Mouse (Mus musculus) heart, adult 2 months (tissue): ENCODE measurements at regions not wholly inside any gene's neighbourhood (a gene's known extent, or its start where the extent isn't known, plus 50 kb on each side); places are given as distances from the start of the nearest gene placed in this dataset.

Source experiments
- DNase-seq, 2 experiments: peaks; one replicate each; pipeline ENCODE4 v3.0.0; 2021
- H3K27ac ChIP-seq: fragments of 200-600 bp; 2 replicates; pipeline ENCODE4 v1.8.1; 2022
- H3K27me3 ChIP-seq: fragments of 200-500 bp; 2 replicates; pipeline ENCODE4 v1.6.1; 2012; ENCODE audit warnings: mild to moderate bottlenecking, low read length, inconsistent platforms, mixed read lengths; ENCODE audit not compliant: control insufficient read depth, insufficient read depth
- H3K36me3 ChIP-seq: fragments of 200-500 bp; 2 replicates; pipeline ENCODE4 v1.6.1; 2012; ENCODE audit warnings: low read length, inconsistent platforms; ENCODE audit not compliant: control insufficient read depth, insufficient read depth
- H3K4me1 ChIP-seq: fragments of 200-500 bp; 2 replicates; pipeline ENCODE4 v1.6.1; 2011; ENCODE audit warnings: low read length; ENCODE audit not compliant: control insufficient read depth, insufficient read depth
- H3K4me3 ChIP-seq: fragments of 200-600 bp; 2 replicates; pipeline ENCODE4 v1.8.1; 2022
- H3K79me2 ChIP-seq: fragments of 200-500 bp; replicated peaks from 2 replicates; pipeline ENCODE4 v1.6.1; 2012; ENCODE audit warnings: mild to moderate bottlenecking, inconsistent platforms, low read length, moderate library complexity, mixed read lengths; ENCODE audit not compliant: control insufficient read depth, insufficient read depth
- H3K9ac ChIP-seq: fragments of 200-500 bp; 2 replicates; pipeline ENCODE4 v1.6.1; 2012; ENCODE audit warnings: low read depth, mild to moderate bottlenecking, control low read depth, inconsistent platforms, low read length, mixed read lengths
- CTCF ChIP-seq: fragments of 200-600 bp; IDR thresholded peaks from 2 replicates; pipeline ENCODE4 v1.8.1; 2022; ENCODE audit warnings: antibody characterized with exemption, mild to moderate bottlenecking, moderate library complexity
- EP300 ChIP-seq: fragments of 200-500 bp; IDR thresholded peaks from 2 replicates; pipeline ENCODE4 v1.6.1; 2011; ENCODE audit warnings: low read depth, low read length, control low read depth; ENCODE audit not compliant: insufficient read depth
- POLR2A ChIP-seq: fragments of 200-500 bp; IDR thresholded peaks from 2 replicates; pipeline ENCODE4 v1.6.1; 2011; ENCODE audit warnings: mild to moderate bottlenecking, low read depth, low read length, control low read depth; ENCODE audit not compliant: insufficient read depth
- WGBS: fragments of 180-500 bp; shearing (Covaris S2); methylation state at CpG from one replicate; pipeline ENCODE4 v1.1.7; 2018; 5-methylcytosine and 5-hydroxymethylcytosine counted together
- intact Hi-C: fragments of 180-260 bp; cut with DNase I; formaldehyde crosslinking; loops from one replicate; pipeline ENCODE4 v1.15.1; 2025

DNA sequence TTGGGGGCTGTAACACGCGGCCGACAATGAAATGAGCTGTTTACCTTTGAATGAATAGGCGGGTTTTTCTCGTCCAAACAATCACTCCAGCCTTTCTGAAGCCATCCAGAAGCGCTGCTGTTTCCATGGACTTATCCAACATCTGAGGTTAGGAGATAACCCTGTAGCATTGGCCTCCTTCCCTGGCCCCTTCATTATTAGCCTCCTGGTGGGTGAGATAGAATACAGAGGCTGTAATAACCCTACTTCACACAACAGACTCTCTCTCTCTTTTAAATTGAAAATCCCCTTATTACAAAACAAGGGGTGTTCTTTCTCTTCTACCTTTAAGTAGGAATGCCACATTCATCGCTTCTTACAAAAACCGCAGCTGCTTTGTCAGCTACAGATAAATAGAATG lies 646.8 kb downstream of the Nedd1 start:
- TF ChIP-seq POLR2A (no peak), EP300 (no peak), CTCF (no peak)
- intact Hi-C loops: no loop called here
- H3K79me2 ChIP-seq: no peaks in the 10 kb centered on the region
- H3K36me3 ChIP-seq: no peaks in the 10 kb centered on the region
- H3K9ac ChIP-seq: no peak overlapping the region
- WGBS: 47% methylated on average over 8 of the region's 8 CpGs
- no peaks in the 10 kb centered on the region for H3K27me3 ChIP-seq
- H3K4me1 ChIP-seq: no peaks in the 10 kb centered on the region
- no peak for DNase-seq
- H3K27ac ChIP-seq: no peak overlapping the region
- no peak overlapping the region for H3K4me3 ChIP-seq

- no peaks in the 10 kb centered on the region for H3K79me2 ChIP-seq
- WGBS: 88% methylated on average over 11 of the region's 11 CpGs
- H3K4me1 ChIP-seq: no peaks in the 10 kb centered on the region
- H3K36me3 ChIP-seq: no peaks in the 10 kb centered on the region
- no peak overlapping the region for H3K9ac ChIP-seq
- TF ChIP-seq POLR2A: no peak
- TF ChIP-seq EP300: no peak
- TF ChIP-seq CTCF: no peak
- H3K27ac ChIP-seq: no peak overlapping the region
- intact Hi-C loops: no loop called here
- DNase-seq: no peak
- H3K27me3 ChIP-seq: no peaks in the 10 kb centered on the region
- no peak overlapping the region for H3K4me3 ChIP-seq
Measured at GRCm38 (mm10) chr10:92074698-92075394, 647.4 kb downstream of the Nedd1 start.

DNA sequence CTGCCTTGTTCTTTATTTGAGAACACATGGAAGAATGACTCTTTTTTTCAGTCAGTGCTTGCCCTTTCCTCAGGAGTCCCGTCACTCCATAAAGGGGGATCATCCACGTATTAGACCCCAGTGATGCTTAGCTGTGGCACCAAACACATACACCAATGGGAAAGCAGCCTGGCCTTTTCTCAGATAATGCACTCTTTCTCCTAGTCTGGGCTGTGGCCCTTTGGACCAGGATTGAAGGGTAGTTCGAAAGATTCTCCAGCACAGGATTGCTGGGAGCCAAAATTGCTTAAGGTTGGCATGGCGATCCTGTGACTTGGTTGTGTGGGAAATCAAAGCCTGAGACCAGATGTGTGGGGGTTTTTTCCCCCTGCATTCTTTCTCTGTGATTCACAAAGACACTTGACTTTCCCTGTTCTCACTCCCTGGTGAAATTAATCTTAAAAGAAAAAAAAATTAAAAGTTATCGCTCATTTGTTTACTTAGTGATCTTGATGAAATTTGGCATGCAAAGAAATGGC lies 648.3 kb downstream of the Nedd1 start:
- H3K27ac ChIP-seq: no peak overlapping the region
- no peaks in the 10 kb centered on the region for H3K36me3 ChIP-seq
- TF ChIP-seq POLR2A (no peak), EP300 (no peak), CTCF (no peak)
- 56% methylated on average over 5 of the region's 5 CpGs for WGBS
- no peaks in the 10 kb centered on the region for H3K4me1 ChIP-seq
- intact Hi-C loops: no loop called here
- no peaks in the 10 kb centered on the region for H3K27me3 ChIP-seq
- no peak overlapping the region for H3K4me3 ChIP-seq
- no peaks in the 10 kb centered on the region for H3K79me2 ChIP-seq
- no peak for DNase-seq
- H3K9ac ChIP-seq: no peak overlapping the region

- intact Hi-C loops: no loop called here
- Histone ChIP-seq H3K9ac (no peak overlapping the region), H3K27ac (no peak overlapping the region), H3K4me1 (no peaks in the 10 kb centered on the region), H3K79me2 (no peaks in the 10 kb centered on the region), H3K36me3 (no peaks in the 10 kb centered on the region), H3K4me3 (no peak overlapping the region), H3K27me3 (no peaks in the 10 kb centered on the region)
- TF ChIP-seq EP300 (no peak), CTCF (no peak), POLR2A (no peak)
- no peak for DNase-seq
Measured at GRCm38 (mm10) chr10:92044783-92045182, 677.4 kb downstream of the Nedd1 start.

DNA sequence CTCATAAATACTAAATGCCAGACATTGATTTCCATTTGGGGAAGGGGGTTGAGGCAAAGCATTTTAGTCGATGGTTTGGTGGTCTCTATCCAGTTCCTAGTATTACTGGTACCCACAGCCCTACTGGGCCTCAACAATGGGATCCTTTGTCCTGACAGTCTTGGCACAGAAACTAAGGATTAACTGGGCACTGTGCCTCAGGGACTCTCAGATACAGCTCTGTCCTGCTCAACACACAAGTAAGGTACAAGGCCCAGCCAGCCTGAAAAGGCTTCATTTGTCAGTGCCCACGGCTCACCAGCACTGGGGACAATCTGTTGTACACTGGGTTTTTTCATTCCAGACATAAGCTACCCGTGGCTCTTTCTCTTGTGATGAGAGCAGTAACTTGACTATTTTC lies 686.0 kb downstream of the Nedd1 start:
- 39% methylated on average over 3 of the region's 3 CpGs for WGBS
- no peak overlapping the region for H3K4me3 ChIP-seq
- no peak overlapping the region for H3K27ac ChIP-seq
- H3K36me3 ChIP-seq: no peaks in the 10 kb centered on the region
- no peaks in the 10 kb centered on the region for H3K27me3 ChIP-seq
- TF ChIP-seq CTCF (no peak), POLR2A (no peak), EP300 (no peak)
- no peaks in the 10 kb centered on the region for H3K79me2 ChIP-seq
- H3K4me1 ChIP-seq: no peaks in the 10 kb centered on the region
- intact Hi-C loops: no loop called here
- DNase-seq: no peak
- H3K9ac ChIP-seq: no peak overlapping the region

DNA sequence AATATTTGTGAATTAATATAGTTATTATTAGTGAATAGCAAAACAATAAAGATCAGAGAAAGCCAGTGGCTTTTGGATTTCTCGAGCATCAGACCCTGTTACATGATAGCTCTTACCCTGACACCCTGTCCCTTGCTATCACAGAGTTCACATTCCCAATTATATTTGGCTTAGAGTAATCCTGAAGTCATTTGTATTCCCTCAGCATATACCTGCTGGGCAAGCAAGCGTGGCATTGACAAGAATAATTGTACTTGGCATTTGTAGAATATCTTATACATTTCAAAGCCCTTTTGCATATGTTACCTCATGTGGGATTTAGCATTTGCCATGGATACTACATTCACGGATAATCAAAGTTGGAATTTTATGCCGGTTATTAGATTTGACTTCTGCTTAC lies 692.0 kb downstream of the Nedd1 start:
- H3K4me3 ChIP-seq: no peak overlapping the region
- H3K36me3 ChIP-seq: no peaks in the 10 kb centered on the region
- 78% methylated on average over 4 of the region's 4 CpGs for WGBS
- H3K27me3 ChIP-seq: no peaks in the 10 kb centered on the region
- no peaks in the 10 kb centered on the region for H3K79me2 ChIP-seq
- H3K9ac ChIP-seq: no peak overlapping the region
- H3K27ac ChIP-seq: no peak overlapping the region
- TF ChIP-seq POLR2A (no peak), CTCF (no peak), EP300 (no peak)
- intact Hi-C loops: no loop called here
- no peak for DNase-seq
- no peaks in the 10 kb centered on the region for H3K4me1 ChIP-seq
